Mouse (Mus musculus): ENCODE data around the gene Gnat1.

Gnat1 gene

DNA sequence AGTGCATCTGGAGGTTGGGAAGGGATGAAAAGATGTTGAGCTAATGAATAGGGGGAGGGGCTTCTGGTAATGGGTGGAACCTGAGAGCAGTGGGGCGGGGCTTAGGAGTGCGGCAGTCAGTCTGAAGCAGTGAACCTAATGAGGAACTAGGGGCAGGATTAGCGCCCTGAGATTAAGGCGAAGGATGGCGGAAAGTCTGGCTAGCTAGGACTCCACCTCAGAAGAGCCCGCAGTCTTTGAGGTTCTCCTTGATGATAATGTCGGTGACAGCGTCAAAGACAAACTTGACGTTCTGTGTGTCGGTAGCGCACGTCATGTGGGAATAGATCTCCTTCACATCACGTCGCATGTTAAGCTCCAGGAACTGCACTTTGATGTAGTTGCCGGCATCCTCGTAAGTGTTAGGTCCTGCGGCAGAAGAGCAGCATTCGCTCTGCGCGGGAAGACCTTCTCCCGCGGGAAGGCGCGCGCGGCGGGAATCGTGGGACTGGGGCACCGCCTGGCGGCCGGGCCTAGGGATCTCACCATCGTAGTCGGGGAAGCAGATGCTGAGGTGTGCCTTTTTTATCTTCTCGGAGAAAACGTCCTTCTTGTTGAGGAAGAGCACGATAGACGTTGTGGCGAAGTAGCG is 3.7 kb downstream of the Gnat1 start:
- DNase-seq (ENCODE audit: low spot score in 2 of 2) = peak; percentile 35 to 60

DNA sequence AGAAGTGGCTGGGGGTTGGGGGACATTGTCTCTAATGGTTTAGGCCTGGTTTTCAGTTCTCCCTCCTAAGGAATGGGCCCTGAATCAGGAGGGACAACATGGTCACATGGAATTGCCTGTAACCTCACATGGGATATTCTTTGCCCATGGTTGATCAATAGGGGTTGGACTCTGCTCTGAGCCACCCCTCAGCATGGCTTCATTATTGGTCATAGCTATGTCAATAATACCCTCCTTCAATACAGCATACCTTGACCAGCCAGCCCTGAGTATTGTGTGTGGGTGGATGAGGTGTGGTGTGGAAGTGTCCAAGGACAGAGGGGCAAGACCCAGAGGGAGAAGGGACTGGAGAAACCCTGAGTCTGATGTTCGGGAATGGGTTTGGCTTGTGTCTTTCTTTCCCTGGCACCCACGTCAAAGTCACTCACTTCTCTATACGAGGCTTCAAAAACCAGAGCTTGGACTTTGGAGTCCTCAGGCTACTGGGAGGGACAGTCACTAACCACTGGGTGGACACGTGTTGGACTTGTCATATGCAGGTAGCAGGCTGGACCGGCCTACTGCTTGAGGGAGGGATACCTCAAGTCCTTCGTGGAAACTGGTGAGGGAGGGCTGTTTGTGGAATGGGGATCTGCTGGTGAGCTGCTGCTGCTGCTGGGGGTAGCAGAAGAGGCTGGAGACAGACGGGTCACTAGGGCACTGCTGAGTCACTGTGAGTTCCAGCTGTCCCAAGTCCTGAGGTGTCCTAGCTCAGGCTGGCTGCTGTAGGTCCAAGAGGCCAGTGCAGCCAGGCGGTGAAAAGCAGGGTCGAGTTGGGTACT is 4.7 kb downstream of the Gnat1 start:
- no peak for DNase-seq (ENCODE audit: low spot score in 2 of 2)

DNA sequence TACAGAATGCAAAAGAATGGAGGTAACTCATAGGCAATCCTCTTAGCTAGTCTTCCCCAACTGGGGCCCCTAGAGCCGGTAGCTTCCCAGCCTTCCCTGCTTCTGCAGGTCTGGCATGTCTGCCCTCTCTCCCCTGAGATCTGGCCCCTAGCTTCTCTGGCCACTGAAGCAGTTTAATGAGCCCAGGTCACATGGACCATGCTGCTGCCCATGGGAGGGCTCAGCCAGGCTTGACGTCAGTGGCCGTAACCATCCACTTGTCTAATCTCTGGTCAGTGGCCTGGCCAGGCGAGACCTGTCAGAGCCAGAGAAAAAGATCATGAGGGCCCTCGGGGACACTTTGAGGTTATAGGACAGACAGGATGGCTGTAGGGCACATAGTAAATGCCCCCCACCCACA is 9.3 kb downstream of the Gnat1 start:
- no peak for DNase-seq (ENCODE audit: low spot score in 2 of 2)

DNA sequence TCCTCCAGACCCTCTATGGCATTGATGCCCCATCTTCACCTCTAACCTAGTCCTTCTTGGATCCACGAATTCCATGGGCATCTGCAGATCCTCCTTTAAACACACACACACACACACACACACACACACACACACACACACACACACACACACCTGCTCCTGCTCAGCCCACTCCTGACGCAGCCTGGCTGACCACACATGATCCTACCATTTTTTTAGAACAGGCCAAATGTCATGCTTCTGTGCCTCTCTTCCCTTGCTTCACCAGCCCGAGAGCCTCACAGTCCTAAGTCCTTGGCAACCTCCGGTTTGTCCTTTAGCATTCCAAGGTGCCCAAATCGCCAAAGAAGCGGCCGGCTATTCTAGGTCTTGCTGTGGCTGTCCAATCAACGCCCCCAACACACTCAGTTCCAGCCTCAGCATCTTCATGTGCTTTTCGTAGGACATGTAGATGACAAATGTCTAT is 10.0 kb downstream of the Gnat1 start, which contains the start of gene Slc38a3:
Gene Slc38a3 (minus strand): TSS at position 51 of the 466 bp plus-strand sequence.
- DNase-seq (ENCODE audit: low spot score in 2 of 2) = no peak

DNA sequence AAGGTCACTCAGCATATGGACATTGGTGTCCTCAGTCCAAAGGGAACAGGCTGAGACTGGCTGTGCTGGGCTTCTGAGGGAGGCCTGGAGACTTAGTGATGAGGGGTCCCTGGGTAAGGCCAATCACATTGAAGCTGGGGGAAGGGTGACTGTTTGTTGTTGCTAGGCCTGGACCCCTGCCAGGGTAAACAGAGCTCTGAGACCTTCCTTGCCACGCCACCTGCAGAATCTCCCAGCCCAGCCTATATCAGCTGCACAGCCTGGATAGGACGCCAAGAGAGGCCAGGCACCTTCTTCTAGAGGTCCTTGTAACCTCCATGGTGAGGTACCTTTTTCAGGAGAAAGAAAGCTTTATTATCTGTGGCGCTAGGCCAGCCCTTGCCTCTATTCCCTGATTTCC is 10.6 kb downstream of the Gnat1 start:
- no peak for DNase-seq (ENCODE audit: low spot score in 2 of 2)

DNA sequence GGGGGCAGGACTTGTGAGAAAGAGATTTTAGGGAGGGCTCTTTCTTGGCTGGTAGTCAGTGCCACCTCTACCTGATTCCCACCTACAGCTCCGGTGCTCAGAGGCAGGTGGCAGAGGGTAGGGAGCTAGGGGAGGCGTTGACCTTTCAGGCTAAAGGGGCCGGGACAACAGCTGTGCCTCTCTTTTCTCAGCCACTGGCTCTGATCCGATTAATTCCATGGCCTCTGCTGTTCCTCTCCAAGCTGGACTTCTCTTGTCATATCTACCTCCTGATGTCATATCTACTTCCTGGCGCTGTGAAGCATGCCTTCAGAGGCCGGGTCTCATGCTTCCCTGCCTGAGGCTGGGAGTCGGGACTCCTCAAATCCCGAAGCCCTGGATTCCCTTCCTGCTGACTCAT is 11.5 kb downstream of the Gnat1 start:
- no peak for DNase-seq (ENCODE audit: low spot score in 2 of 2)

DNA sequence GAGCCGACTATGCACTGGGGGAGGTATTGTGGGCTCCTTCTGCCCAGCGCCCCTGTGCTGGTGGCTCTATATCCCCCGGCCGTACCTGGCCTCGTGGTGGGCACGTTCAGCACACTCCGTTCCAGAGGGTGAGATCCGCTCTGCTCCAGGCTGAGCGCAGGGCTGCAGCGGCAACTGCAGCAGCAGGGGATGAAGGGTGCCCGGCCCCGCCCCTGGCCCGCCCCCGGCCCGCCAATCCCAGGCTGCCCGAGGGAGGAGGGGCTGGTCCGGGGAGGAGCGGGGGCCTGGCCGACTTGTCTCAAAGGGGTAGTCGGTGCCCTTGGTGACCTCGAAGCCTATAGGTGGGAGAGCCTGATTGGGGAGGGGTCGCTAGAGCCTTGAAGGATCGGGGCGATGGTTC is 12.3 kb downstream of the Gnat1 start:
- no peak for DNase-seq (ENCODE audit: low spot score in 2 of 2)

DNA sequence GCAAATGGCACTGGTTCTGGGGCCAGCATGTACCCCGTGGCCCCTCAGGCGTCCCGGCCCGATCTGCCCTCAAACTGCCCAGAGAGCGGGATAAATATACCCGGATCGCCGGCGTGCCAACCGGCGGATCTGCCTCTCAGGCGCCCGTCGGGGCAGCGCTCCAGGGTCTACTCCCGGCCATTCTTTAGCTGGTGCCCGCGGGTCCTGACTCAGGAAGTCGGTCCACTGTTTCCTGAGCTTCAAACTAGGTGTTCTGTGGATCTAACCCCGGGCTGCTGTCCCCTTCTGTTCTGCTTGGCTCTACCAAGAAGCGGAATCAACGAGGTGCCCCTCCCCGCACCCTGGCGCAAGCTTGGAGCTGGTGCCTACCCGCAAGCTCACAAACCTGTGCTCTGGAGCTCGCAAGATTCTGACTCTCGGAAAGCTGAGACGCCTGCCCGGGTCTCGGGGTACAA is 12.7 kb downstream of the Gnat1 start:
- DNase-seq (ENCODE audit: low spot score in 2 of 2) = no peak

DNA sequence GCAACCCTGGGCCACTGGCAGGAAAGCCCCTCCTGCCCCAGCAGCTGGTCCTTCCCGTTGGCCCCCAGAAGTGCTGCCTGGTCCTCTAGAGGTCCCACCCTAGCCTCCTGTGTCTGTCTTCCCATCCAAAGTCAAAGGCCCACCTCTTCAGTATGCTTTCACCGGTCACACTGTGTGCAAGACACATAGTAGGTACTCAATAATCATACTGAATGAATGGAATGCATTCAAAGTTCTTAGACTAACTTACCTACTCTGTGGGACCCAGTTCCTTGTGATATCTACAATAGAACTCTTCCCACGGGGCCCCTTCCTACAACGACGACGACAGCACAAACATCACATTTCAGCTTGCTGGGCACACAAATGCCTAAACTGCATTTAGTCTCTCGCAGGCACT is 14.2 kb downstream of the Gnat1 start:
- no peak for DNase-seq (ENCODE audit: low spot score in 2 of 2)

DNA sequence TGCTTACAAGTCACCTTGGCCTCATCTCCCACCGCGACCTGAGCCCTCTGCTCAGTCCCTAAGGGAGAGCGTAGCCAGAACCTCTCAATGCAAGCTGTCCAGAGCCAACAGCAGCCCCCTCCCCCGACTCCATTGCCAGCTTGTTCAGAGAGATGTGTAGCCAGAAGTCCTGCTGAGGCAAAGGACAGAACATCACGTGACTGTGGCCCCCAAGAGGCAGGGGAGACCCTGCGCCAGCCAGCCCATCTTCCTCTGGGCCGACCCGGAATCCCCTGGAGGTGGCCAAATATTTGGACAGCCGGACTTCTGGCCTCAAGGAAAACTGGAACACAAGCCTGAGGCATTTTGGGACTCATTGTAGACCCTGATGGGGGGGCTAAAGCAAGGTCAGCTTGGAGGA is 16.0 kb downstream of the Gnat1 start:
- DNase-seq (ENCODE audit: low spot score in 2 of 2) = no peak

DNA sequence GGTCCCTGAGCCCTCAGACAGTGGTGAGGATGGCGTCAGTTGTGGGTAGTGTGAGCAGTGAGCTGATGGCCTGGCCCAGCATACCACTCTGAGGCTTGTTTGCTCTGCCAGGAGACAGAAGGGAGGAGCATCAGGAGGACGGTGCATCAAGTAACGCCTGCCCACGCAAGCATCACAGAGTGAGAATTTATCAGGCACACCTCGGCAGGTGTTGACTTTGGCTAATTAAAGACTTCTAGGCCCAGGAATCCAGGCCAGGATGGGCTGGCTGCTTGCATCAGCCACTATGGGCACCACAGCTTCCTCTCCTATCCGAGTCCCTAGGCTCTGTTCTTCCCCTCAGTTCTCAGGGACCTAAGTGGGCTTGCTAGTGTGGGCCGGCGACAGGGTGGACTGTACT is 17.2 kb downstream of the Gnat1 start:
- no peak for DNase-seq (ENCODE audit: low spot score in 2 of 2)

DNA sequence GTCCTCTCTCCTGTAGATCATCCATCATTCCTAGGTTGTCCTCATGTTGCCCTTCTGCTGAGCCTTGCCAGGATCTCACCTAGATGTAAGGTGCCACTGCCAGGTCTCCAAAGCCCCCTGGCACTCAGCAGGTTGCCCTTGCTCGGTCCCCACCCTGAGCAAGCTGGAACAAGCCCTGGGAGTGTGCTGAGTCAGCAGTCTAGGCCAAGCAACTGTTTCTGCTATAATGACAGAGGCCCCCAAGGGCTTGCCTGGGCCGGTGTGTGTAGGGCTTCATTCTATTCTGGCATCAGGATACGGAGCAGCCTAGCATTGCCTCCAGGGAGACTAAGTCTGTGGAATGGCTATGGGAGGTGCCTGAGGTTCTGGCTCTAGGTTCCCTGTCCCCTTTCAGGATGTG is 18.7 kb downstream of the Gnat1 start:
- DNase-seq (ENCODE audit: low spot score in 2 of 2) = no peak

DNA sequence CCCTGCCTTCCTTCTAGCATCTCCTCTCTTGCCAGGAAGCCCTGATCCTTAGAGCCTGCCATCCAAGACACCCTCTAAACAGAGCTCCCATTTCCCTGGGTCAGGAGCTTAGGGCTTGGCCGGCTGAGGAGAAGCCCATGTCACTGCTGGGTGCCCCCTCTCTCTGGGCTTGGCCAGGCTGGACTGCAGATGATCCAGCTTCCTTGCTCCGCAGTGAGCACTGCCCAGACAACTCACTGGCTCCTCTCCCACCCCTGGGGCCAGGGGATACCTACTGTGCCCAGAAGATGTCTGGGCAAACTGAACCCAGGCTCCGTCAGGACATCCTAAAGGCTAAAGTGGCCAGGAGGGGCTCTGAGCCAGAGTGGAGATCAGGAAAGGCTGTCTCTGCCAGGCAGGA is 19.6 kb downstream of the Gnat1 start:
- no peak for DNase-seq (ENCODE audit: low spot score in 2 of 2)

DNA sequence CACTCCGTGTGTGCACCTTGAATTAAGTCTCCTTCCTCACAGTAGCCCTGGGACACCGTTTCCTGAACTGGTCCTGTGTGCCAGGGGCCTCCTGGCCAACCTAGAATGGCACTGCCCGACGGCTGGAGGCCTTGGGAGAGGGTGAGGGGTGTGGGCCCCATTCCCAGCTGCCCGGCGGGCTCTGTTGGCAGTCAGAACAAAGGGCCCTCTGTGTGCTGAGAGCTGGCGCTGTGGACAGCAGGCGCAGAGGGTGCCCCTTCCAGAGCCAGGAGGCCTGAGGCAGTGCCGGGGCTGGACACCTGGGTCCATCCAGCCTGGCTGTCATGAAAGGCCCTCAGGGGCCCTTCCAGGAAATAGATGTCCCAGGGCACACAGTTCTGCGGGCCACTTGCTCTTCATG is 20.0 kb downstream of the Gnat1 start:
- DNase-seq (ENCODE audit: low spot score in 2 of 2) = no peak

DNA sequence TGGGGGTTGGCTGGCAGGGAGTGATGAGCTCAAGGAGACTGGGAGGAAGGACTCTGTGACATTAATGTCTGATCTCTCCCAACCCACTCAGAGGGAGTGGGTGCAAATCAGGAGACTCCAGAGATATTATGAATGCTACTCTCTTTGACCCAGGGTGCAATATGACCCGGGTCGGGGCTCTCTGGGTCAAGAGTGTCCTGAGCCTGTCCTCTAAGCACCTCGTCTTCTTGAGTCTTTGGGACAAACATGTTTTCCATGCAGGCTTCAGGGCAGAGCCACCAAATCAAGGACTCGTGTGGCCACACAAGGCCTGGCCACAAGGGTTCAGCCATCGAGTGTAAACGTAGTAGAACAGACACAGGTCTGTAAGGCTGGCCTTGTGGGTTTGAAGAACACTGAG is 21.4 kb downstream of the Gnat1 start:
- DNase-seq (ENCODE audit: low spot score in 2 of 2) = no peak

DNA sequence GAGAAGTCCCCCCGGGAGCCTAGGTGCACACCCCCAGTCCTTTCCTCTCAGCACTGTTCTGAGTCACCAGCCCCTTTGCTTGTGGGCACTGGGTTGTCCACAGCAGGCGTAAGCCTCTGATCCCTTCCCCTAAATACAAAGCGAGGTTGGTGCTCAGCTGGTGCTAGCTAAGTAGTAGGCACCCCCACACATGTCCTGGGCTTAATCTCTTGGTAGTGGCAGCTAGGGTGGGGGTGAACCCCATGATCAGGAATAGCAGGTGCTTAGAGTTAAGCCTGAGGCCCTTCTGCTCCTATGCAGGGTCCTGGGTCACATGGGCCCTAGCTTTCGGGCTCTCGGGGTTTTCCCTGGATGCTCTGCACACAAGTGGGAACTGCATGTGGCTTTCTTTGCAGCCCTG is 22.4 kb downstream of the Gnat1 start:
- no peak for DNase-seq (ENCODE audit: low spot score in 2 of 2)

DNA sequence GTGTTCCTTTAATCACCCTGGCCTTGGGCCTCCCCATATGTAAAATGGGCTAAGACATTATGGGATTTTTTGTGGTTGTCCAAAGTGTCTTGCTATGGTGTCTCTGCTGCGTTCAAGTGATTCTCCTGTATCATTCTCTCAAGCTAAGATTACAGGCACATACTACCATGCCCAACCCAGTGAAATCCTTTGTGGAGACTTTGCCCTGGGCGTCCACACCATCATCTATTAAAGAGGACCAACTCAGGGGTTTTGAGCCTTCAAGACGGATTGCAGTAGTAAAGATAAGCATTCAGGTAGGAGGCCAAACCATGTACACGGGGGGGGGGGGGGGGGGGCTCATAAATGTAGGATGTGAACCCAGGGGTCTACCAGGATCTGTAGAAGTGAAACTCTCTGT is 24.9 kb downstream of the Gnat1 start:
- DNase-seq (ENCODE audit: low spot score in 2 of 2) = no peak

DNA sequence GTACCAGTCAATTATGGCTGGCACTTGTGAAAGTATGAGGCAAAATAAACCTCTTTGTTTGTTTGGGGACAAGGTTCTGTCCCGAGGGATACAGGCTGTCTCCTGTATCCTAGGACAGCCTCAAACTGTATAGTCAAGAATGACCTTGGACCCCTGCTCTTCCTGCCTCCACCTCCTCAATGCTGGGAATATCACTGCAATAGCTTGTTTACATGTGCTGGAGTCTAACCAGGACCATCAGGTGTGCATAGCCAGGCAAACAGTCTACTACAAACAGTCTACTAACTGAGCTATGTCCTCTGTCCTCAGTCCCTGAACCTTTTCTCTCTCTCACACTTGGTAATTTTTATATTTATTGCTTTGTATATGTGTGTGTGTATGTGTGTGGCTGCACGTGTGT is 26.0 kb downstream of the Gnat1 start:
- no peak for DNase-seq (ENCODE audit: low spot score in 2 of 2)

DNA sequence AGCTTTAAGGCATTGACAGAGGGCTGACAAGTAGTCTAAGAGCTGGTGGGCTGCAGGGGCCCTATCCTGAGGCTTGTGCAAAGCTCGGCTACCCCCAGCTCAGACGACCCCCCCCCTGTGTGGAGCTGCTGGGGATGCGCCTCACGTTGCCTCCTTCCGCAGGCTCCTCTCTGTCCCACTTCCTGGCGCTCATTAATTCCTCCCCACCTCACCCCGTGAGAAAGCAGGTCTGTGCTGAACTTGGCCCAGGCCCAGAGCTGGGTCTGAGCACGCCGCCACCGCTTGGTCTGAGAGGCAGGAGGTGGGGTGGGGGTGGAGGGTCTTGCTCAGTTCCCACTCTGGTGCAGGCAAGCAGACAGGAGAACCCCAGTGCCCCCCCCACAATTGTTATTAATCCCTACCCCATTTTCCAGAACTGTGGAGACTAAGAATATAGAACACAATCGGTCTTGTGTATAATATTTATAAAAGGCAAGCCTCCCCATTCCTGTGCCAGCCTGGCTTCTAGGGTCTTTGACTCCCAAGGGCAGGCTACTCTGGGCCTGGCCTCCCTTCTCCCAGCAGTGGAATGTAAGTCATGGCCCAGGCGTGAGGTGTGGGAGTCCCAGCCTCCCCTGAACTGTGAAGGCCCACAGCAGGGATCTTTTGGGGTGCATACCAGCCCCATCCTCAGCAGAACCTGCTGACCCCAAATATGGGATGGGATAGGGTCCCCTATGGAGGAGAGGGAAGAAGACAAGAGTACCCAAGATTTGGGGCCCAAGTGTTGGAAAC is 28.6 kb downstream of the Gnat1 start:
- DNase-seq (ENCODE audit: low spot score in 2 of 2) = no peak

DNA sequence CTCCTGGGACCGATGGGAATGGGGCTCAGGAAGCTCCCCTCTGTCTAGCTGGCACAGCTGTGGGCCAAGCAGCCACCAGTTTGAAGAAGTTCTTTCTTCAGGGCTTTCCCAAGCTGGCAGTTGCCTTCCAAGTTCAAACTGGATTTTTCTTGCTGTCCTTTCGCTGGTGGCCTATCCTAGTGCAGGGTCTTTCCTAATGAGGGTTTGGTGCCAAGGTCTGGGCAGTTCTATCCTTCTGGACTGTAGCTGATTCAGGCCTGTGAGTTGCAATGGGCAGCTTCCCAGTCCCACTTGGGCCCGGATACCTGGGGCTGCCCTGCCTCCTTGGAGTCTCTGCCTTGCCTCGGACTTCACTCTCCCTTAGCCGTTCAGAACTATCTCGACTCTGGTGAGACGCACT is 29.3 kb downstream of the Gnat1 start:
- no peak for DNase-seq (ENCODE audit: low spot score in 2 of 2)

DNA sequence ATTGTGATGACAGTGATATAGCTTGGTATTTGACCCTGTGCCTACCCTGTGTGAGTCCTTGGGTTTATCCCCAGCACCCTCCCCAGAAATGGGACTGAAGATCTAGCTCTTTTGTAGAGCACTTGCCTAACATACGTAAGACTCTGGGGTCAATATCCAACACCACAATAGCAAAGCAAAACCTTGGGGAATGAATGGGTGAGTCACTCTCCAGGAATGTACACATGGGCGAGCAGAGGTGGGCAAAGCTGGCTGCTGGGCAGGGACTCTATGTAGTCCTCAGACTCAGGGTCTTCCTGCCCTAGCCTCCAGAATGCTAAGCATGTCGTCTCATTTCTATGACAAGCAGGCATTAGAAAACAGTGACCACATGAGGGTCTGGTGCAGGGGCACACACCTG is 30.7 kb downstream of the Gnat1 start:
- no peak for DNase-seq (ENCODE audit: low spot score in 2 of 2)

DNA sequence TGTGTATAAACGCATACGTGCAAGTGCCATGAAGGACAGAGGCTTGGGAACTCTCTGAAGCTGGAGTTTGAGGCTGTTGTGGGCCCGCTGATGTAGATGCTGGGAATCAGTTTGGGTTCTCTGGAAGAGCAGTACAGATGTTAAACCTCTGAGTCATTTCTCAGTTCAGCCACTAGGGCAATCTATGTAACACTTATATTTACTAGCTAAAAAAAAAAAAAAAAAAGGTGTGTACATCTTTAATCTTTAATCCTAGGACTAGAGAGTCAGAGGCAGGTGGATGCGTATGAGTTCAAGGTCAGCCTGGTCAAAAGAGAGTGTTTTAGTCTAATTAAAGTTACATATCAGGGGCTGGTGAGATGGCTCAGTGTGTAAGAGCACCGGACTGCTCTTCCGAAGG is 32.5 kb downstream of the Gnat1 start:
- DNase-seq (ENCODE audit: low spot score in 2 of 2) = no peak

DNA sequence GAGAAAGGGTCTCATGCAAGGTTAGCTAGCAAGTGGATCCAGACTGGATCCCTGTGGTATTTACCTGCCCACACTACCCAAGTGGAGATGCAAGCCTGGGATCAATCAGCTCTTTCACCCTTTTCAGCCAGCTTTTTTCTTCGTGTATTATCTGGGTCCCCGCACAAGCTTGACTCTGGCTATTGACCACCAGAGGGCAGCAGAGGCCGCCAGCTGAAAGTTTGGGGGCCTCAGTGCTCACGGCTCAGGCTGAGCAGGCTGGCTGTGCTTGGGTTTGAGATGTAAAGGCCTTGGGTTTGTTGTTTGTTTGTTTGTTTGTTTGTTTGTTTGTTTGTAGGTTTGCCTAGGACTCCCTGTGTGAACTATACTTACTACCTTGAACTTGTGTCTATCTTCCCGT is 33.9 kb downstream of the Gnat1 start:
- DNase-seq (ENCODE audit: low spot score in 2 of 2) = peak in 1 of 2 experiments; percentile 48

Measured in urinary bladder, adult 18-20 months (tissue).